Mouse (Mus musculus) thymus, adult 2 months (tissue): ENCODE measurements around the gene Scnn1b. TPM values are rescaled to one million over a fixed set of nuclear protein-coding genes. Genes with fewer than 3 reads are reported as not detected.

Experiments used
- DNase-seq: peaks from one replicate; pipeline ENCODE4 v3.0.0; 2021
- H3K27ac ChIP-seq: fragments of 200-500 bp; 2 replicates; pipeline ENCODE4 v1.5.1; 2012; ENCODE audit warnings: low read length, control low read depth; ENCODE audit not compliant: control insufficient read depth, insufficient read depth
- H3K27me3 ChIP-seq: fragments of 200-500 bp; 2 replicates; pipeline ENCODE4 v1.6.1; 2012; ENCODE audit warnings: mild to moderate bottlenecking, low read length, moderate library complexity, mixed read lengths; ENCODE audit not compliant: control insufficient read depth, insufficient read depth
- H3K36me3 ChIP-seq: fragments of 200-500 bp; 2 replicates; pipeline ENCODE4 v1.6.1; 2012; ENCODE audit warnings: mild to moderate bottlenecking, low read length, moderate library complexity; ENCODE audit not compliant: control insufficient read depth, insufficient read depth
- H3K4me1 ChIP-seq: fragments of 200-500 bp; replicated peaks from 2 replicates; pipeline ENCODE4 v1.6.1; 2012; ENCODE audit warnings: low read length; ENCODE audit not compliant: control insufficient read depth, insufficient read depth
- H3K4me3 ChIP-seq: fragments of 200-500 bp; 2 replicates; pipeline ENCODE4 v1.5.1; 2012; ENCODE audit warnings: mild to moderate bottlenecking, low read length, control low read depth, moderate library complexity; ENCODE audit not compliant: control insufficient read depth, insufficient read depth
- CTCF ChIP-seq: fragments of 200-500 bp; IDR thresholded peaks from 2 replicates; pipeline ENCODE4 v1.5.1; 2012; ENCODE audit warnings: mild to moderate bottlenecking, control low read depth, low read length, moderate library complexity, borderline replicate concordance; ENCODE audit not compliant: control insufficient read depth, poor library complexity, insufficient read depth; ENCODE audit errors: extremely low read depth
- POLR2A ChIP-seq: fragments of 200-500 bp; IDR thresholded peaks from 2 replicates; pipeline ENCODE4 v1.6.1; 2012; ENCODE audit warnings: mild to moderate bottlenecking, low read length, control low read depth, moderate library complexity; ENCODE audit not compliant: control insufficient read depth, poor library complexity, insufficient read depth; ENCODE audit errors: extremely low read depth
- WGBS: fragments of 180-500 bp; shearing (Covaris S2); methylation state at CpG from one replicate; pipeline ENCODE4 v1.1.7; 2018; 5-methylcytosine and 5-hydroxymethylcytosine counted together
- polyA plus RNA-seq: library from polyadenylated mRNA; depleted of rRNA; stranded (reverse); fragments of >200 nt; gene quantifications from 2 replicates; pipeline ENCODE4 v1.2.3, GENCODE M21; 2012

The Scnn1b gene
- polyA plus RNA-seq, 1 experiment = 1.1 TPM

GRCm38 (mm10) chr7:121874784-121875183 is 9.9 kb downstream of the Scnn1b start:
- DNase-seq = no peak
- Histone ChIP-seq H3K36me3 (no peaks in the 10 kb centered on the region), H3K4me1 (no peaks in the 10 kb centered on the region), H3K27ac (no peak overlapping the region), H3K27me3 (no peaks in the 10 kb centered on the region), H3K4me3 (no peak overlapping the region)
- no peak for TF ChIP-seq POLR2A
- TF ChIP-seq CTCF = no peak
- WGBS = 90% methylated on average over 7 of the region's 7 CpGs

GRCm38 (mm10) chr7:121880246-121880645 is 15.4 kb downstream of the Scnn1b start:
- WGBS = 86% methylated on average over 4 of the region's 4 CpGs
- no peak for DNase-seq
- TF ChIP-seq POLR2A = no peak
- no peak for TF ChIP-seq CTCF
- no peak overlapping the region for H3K27ac ChIP-seq
- no peak overlapping the region for H3K4me3 ChIP-seq
- H3K4me1 ChIP-seq = no peaks in the 10 kb centered on the region
- no peaks in the 10 kb centered on the region for H3K36me3 ChIP-seq
- no peaks in the 10 kb centered on the region for H3K27me3 ChIP-seq

GRCm38 (mm10) chr7:121890636-121891360 is 26.0 kb downstream of the Scnn1b start:
- DNase-seq = no peak
- Histone ChIP-seq H3K27ac (no peak overlapping the region), H3K36me3 (no peaks in the 10 kb centered on the region), H3K27me3 (no peaks in the 10 kb centered on the region), H3K4me3 (no peak overlapping the region), H3K4me1 (no peaks in the 10 kb centered on the region)
- TF ChIP-seq POLR2A = no peak
- no peak for TF ChIP-seq CTCF
- WGBS = 89% methylated on average over 13 of the region's 13 CpGs

GRCm38 (mm10) chr7:121896689-121897088 is 31.9 kb downstream of the Scnn1b start:
- Histone ChIP-seq H3K27ac (no peak overlapping the region), H3K4me1 (no peaks in the 10 kb centered on the region), H3K4me3 (no peak overlapping the region), H3K36me3 (no peaks in the 10 kb centered on the region), H3K27me3 (no peaks in the 10 kb centered on the region)
- TF ChIP-seq CTCF (no peak), POLR2A (no peak)
- WGBS = 73% methylated on average over 6 of the region's 6 CpGs
- DNase-seq = no peak

GRCm38 (mm10) chr7:121899311-121899710 is 34.5 kb downstream of the Scnn1b start:
- WGBS = 9% methylated on average over 14 of the region's 14 CpGs
- Histone ChIP-seq H3K27ac (no peak overlapping the region), H3K4me3 (no peak overlapping the region), H3K27me3 (no peaks in the 10 kb centered on the region), H3K4me1 (no peaks in the 10 kb centered on the region), H3K36me3 (no peaks in the 10 kb centered on the region)
- TF ChIP-seq CTCF (peak; percentile 68; the same call in 1 of the 2 replicates), POLR2A (no peak)
- DNase-seq = peak; percentile 46

GRCm38 (mm10) chr7:121899940-121900339 is 35.1 kb downstream of the Scnn1b start:
- Histone ChIP-seq H3K27ac (no peak overlapping the region), H3K27me3 (no peaks in the 10 kb centered on the region), H3K36me3 (no peaks in the 10 kb centered on the region), H3K4me1 (no peaks in the 10 kb centered on the region), H3K4me3 (no peak overlapping the region)
- TF ChIP-seq CTCF (no peak), POLR2A (no peak)
- WGBS = 22% methylated on average over 7 of the region's 7 CpGs
- no peak for DNase-seq
